Mouse (Mus musculus) hindbrain, embryonic 10.5 days (tissue): ENCODE results near the gene Htra3. TPM values are rescaled to one million over a fixed set of nuclear protein-coding genes. Genes with fewer than 3 reads are reported as not detected.
A peak's percentile ranks its signal among the peaks of the same experiment; 100 is the strongest.

Experiments
- DNase-seq: peaks from one replicate; pipeline ENCODE4 v3.0.0-alpha.2; 2017; ENCODE audit warnings: low spot score
- H3K27ac ChIP-seq: fragments of 300-500 bp; sonication (generic); 2 replicates; pipeline ENCODE4 v1.5.1; 2016; ENCODE audit warnings: mild to moderate bottlenecking, moderate library complexity
- H3K27me3 ChIP-seq: fragments of 300-500 bp; sonication (generic); 2 replicates; pipeline ENCODE4 v1.6.1; 2016; ENCODE audit warnings: mild to moderate bottlenecking; ENCODE audit not compliant: poor library complexity, insufficient read depth, severe bottlenecking
- H3K36me3 ChIP-seq: fragments of 300-500 bp; sonication (generic); 2 replicates; pipeline ENCODE4 v1.6.1; 2016; ENCODE audit warnings: mild to moderate bottlenecking, moderate library complexity
- H3K4me1 ChIP-seq: fragments of 300-500 bp; sonication (generic); replicated peaks from 2 replicates; pipeline ENCODE4 v1.6.1; 2016; ENCODE audit warnings: mild to moderate bottlenecking
- H3K4me3 ChIP-seq: fragments of 300-500 bp; sonication (generic); 2 replicates; pipeline ENCODE4 v1.5.1; 2016; ENCODE audit warnings: mild to moderate bottlenecking, moderate library complexity
- H3K9me3 ChIP-seq: fragments of 300-500 bp; sonication (generic); 2 replicates; pipeline ENCODE4 v1.6.1; 2016; ENCODE audit warnings: mild to moderate bottlenecking, moderate library complexity
- WGBS: fragments of 180-500 bp; shearing (Covaris S2); methylation state at CpG from one replicate; pipeline ENCODE4 v1.1.7; 2016; 5-methylcytosine and 5-hydroxymethylcytosine counted together
- polyA plus RNA-seq: library from polyadenylated mRNA; unstranded; fragments of >200 nt; fragmentation: Nextera tagmentation; extraction: Ambion mirVana; gene quantifications from 2 replicates; pipeline ENCODE4 v1.2.1, GENCODE M21; 2016

Gene Htra3
- polyA plus RNA-seq, 1 experiment from 2014 or later = 8.9 TPM

DNA sequence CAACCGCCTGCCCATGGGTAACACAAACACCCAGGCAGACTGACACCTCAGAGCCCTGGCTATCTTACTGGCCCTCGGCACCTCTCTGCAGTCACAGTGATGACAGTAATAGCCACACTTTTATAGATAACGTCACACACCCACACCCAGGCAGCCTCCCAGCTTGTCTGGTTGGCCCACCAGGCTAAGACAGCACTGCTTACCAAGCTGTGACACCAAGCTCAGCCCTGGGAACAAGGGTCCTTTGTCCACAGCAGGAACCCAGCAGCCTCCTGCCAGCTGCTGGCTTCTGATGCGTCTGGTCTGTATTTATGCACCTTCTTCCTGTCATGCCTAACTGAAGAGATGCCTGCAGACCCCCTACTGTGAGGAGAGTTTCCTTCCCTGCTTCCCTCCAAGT is 58.5 kb downstream of the Htra3 start:
- WGBS = 37% methylated on average over 4 of the region's 4 CpGs
- DNase-seq = peak; percentile 34
- Histone ChIP-seq H3K36me3 (no peaks in the 10 kb centered on the region), H3K27ac (peak overlapping the region; percentile 42), H3K9me3 (no peaks in the 10 kb centered on the region), H3K4me3 (no peak overlapping the region), H3K4me1 (peaks cover 41% of the 10 kb centered on the region), H3K27me3 (no peaks in the 10 kb centered on the region)

DNA sequence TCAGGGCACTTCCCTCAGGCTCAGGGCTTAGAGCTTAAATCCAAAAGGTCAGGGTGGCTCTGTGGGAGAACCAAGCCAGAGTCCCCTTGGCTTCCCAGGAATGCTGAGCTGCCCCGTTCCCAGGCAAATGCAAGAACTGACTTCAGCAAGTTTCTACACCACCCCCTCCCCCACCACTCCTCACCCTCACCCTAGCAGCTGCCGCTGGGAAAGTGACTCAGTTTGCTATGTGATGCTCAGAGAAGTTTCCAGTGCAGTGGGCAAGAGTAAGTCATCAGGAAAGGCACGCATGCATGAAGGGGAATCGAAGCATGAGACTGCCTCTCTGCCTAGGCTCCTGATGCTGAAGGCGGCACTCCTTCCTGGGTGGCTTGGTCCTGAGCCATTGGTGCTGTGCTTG is 62.6 kb downstream of the Htra3 start:
- DNase-seq = peak; percentile 19
- WGBS = 48% methylated on average over 5 of the region's 5 CpGs
- Histone ChIP-seq H3K4me1 (peaks cover 41% of the 10 kb centered on the region), H3K4me3 (no peak overlapping the region), H3K27me3 (no peaks in the 10 kb centered on the region), H3K27ac (peak overlapping the region; percentile 31; the same call in 1 of the 2 replicates), H3K36me3 (0 out of 2 replicates have a peak, but pooled peaks cover 2% of the 10 kb centered on the region), H3K9me3 (no peaks in the 10 kb centered on the region)

DNA sequence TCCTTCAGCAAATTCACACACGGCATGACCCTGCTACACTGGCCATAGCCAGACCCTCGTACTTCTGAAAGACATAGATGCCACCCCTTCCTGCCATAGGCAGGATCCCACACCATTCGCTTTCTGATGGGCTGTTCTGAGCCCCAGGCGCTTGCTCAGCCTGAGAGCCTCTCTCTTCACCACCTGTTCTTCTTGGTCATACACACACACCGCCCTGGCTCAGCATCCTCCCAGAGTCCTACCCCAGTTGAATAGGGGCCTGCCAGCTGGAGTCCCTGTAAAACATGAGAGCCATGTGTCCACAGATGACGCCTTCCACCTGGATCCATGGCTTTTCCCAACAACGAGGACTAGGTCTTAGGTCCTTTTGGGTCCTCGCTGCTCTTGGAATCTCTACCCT is 66.9 kb downstream of the Htra3 start:
- 92% methylated on average over 8 of the region's 8 CpGs for WGBS
- Histone ChIP-seq H3K9me3 (no peaks in the 10 kb centered on the region), H3K27me3 (no peaks in the 10 kb centered on the region), H3K4me1 (peaks cover 48% of the 10 kb centered on the region), H3K36me3 (0 out of 2 replicates have a peak, but pooled peaks cover 4% of the 10 kb centered on the region), H3K27ac (no peak overlapping the region), H3K4me3 (no peak overlapping the region)
- no peak for DNase-seq

DNA sequence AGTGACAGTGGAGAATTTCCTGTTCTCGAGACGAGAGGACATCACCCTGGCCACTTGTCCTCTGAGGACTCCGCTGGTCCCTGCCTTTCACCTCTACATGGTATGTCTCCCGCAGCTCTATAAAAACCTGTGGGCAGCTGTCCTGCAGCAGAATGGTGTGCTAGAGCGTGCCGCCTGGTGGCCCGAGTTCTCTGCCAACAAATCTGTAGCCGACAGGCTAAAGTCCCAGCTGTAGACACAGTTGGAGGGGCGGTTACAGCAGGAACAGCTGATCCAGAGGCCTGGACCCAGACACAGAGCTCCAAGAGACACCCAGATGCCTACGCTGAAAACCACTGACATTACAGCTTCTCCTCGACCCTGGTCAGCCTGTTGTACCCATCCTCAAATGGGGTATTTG is 67.7 kb downstream of the Htra3 start:
- DNase-seq = no peak
- H3K4me3 ChIP-seq = no peak overlapping the region
- 0 out of 2 replicates have a peak, but pooled peaks cover 4% of the 10 kb centered on the region for H3K36me3 ChIP-seq
- no peaks in the 10 kb centered on the region for H3K27me3 ChIP-seq
- H3K27ac ChIP-seq = 0 out of 2 replicates have a peak overlapping the region, but pooled peaks have one; percentile 9
- H3K9me3 ChIP-seq = no peaks in the 10 kb centered on the region
- 86% methylated on average over 11 of the region's 11 CpGs for WGBS
- peaks cover 46% of the 10 kb centered on the region for H3K4me1 ChIP-seq

DNA sequence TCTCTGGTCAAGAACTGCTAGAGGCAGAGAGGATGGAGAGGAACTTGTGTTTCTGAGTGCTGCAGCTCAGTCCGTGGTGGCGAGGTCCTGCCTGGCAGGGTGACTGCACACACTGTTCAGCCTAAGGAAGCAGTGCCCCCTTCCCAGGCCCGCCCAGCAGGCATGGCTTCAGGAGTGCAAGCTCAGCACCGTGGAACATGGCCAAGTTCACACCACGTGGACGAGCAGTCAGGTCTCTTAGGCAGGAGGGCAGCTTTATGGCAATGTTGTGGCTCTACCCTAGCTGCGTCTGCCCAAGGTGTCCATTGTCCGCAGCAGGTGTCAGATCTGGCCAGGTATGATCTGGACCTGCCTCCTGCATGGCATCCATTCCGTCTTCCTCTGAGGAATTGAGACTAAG is 68.4 kb downstream of the Htra3 start:
- Histone ChIP-seq H3K36me3 (0 out of 2 replicates have a peak, but pooled peaks cover 4% of the 10 kb centered on the region), H3K4me1 (peaks cover 39% of the 10 kb centered on the region), H3K27ac (0 out of 2 replicates have a peak overlapping the region, but pooled peaks have one; percentile 81), H3K9me3 (no peaks in the 10 kb centered on the region), H3K27me3 (no peaks in the 10 kb centered on the region), H3K4me3 (no peak overlapping the region)
- no peak for DNase-seq
- WGBS = 87% methylated on average over 9 of the region's 9 CpGs

DNA sequence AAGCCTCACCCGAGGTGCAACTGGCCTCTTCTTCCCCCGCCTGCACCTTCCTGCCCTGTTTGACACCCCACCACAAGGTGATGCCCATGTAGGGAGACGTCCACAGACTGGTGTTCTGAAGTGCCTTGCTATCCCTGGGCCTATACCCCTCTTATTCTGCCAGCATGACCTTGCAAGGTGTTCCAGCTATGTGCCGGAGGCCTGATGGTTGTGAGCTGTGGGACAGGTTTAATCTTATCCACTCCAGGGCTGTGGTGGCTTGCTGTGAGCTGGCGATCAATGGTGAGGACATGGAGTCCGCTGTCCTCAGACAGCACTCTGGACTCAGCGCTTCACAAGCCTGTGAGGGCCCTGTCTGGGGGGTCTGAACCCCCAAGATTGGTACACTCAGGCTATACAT is 69.2 kb downstream of the Htra3 start:
- Histone ChIP-seq H3K4me3 (no peak overlapping the region), H3K36me3 (0 out of 2 replicates have a peak, but pooled peaks cover 4% of the 10 kb centered on the region), H3K27me3 (no peaks in the 10 kb centered on the region), H3K9me3 (no peaks in the 10 kb centered on the region), H3K4me1 (peaks cover 38% of the 10 kb centered on the region), H3K27ac (peak overlapping the region; percentile 81)
- DNase-seq = no peak
- 95% methylated on average over 7 of the region's 7 CpGs for WGBS

DNA sequence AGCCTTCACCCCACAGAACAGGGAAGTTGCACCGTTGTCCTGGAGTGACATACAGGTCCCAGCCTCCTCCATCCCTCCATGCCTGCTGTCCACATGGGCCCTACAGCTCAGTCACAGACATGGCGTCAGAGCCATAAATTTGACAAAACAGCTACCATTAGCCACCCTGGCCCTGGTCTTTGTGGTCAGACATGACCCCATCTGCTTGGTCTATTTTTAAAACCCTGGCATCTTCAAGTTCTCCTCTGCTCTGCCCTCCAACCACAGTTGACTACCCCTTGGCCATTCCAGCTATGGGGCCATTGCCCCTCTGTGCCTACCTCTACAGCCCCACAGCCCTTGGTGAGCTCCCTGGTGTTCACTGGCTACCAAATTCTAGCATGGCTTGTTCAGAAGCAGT is 69.6 kb downstream of the Htra3 start:
- Histone ChIP-seq H3K4me1 (peaks cover 38% of the 10 kb centered on the region), H3K9me3 (no peaks in the 10 kb centered on the region), H3K4me3 (0 out of 2 replicates have a peak overlapping the region, but pooled peaks have one; percentile 27), H3K27me3 (no peaks in the 10 kb centered on the region), H3K27ac (peak overlapping the region; percentile 81), H3K36me3 (0 out of 2 replicates have a peak, but pooled peaks cover 4% of the 10 kb centered on the region)
- no peak for DNase-seq
- 67% methylated on average over 2 of the region's 2 CpGs for WGBS

DNA sequence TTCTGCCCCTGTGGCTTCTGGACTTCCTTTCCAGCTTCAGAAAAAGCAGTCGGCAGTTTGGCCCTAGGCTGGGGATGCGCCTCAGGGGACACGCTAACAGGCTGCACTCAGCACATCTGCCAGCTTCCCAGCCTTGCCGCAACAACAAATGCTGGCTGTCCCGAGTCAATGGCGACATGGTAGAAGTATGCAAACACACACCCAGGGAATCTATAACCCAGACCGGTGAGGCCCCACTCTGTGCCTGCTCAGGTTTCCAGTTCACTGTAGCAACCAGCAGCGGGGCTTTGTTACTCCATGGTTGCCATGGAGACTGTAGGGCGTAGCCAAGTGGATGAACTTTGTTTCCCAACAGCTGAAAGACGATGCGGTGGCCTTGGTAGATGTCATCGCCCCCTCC is 70.2 kb downstream of the Htra3 start:
- Histone ChIP-seq H3K36me3 (0 out of 2 replicates have a peak, but pooled peaks cover 4% of the 10 kb centered on the region), H3K27ac (peak overlapping the region; percentile 81), H3K9me3 (no peaks in the 10 kb centered on the region), H3K27me3 (no peaks in the 10 kb centered on the region), H3K4me1 (peaks cover 38% of the 10 kb centered on the region), H3K4me3 (peak overlapping the region; percentile 27)
- DNase-seq = peak; percentile 85
- 5% methylated on average over 12 of the region's 12 CpGs for WGBS

DNA sequence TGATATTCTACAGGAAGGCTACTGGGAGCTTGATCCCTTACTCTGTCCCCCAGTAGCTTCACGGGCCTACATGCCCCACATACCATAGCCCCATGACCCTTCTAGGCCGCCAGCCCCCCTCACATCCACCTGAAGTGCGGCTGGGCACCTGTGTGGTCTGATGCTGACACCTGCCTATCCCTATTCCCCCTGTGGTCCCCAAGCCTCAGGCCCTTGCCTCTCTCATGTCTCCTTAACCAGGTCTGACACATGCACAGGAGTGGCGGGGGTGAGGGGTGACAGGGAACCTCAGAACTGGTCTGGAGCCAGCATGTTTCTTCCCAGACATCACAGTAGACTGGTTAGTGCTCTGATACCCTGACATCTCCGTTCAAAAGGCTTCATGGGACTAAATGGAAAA is 71.0 kb downstream of the Htra3 start:
- Histone ChIP-seq H3K4me1 (peaks cover 38% of the 10 kb centered on the region), H3K4me3 (no peak overlapping the region), H3K9me3 (no peaks in the 10 kb centered on the region), H3K36me3 (0 out of 2 replicates have a peak, but pooled peaks cover 4% of the 10 kb centered on the region), H3K27me3 (no peaks in the 10 kb centered on the region), H3K27ac (peak overlapping the region; percentile 81)
- no peak for DNase-seq
- 80% methylated on average over 5 of the region's 5 CpGs for WGBS

DNA sequence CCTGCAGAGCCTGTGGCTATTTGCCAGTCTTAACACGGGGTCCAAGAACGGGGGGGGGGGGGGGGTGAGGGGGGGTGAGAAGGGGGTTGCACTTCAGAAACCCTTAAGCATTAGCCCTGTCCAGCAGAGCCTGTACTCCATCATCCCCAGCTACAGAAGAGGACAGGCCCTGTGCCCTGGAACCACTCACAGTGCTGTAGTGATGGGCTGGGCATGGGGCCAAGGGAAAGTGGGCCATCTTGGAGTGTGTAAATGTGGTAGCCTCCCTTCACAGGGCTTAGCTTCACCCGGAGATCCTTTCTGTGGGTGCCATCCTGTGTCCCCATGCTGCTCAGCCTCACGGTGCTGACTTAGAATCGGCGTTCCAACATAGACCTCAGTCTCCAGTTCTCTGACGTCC is 71.8 kb downstream of the Htra3 start:
- no peak for DNase-seq
- Histone ChIP-seq H3K36me3 (peaks cover 10% of the 10 kb centered on the region), H3K9me3 (no peaks in the 10 kb centered on the region), H3K4me1 (peaks cover 38% of the 10 kb centered on the region), H3K27ac (peak overlapping the region; percentile 81; the same call in 1 of the 2 replicates), H3K4me3 (no peak overlapping the region), H3K27me3 (no peaks in the 10 kb centered on the region)
- 71% methylated on average over 7 of the region's 7 CpGs for WGBS

DNA sequence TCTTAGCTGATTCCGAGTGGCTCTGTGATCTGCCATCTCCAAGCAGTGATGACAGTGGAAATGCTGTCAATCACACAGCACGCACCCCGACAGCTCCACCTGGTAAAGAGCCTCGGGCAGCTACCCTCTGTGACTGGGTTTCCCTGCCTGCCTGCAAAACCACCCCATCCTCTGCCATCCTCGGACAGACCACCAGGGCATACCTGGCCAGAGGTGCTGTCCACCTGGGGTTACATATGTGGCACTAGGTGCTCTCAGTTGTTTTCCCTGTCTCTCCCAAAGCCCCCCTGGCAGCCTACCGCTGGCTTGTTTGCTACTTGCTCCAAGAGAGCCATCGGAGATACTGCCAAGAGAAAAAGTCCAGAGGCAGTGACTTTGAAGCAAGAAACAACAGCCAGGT is 72.8 kb downstream of the Htra3 start:
- 84% methylated on average over 7 of the region's 7 CpGs for WGBS
- DNase-seq = no peak
- Histone ChIP-seq H3K4me3 (no peak overlapping the region), H3K27me3 (no peaks in the 10 kb centered on the region), H3K36me3 (peaks cover 17% of the 10 kb centered on the region), H3K27ac (no peak overlapping the region), H3K4me1 (peaks cover 38% of the 10 kb centered on the region), H3K9me3 (no peaks in the 10 kb centered on the region)

DNA sequence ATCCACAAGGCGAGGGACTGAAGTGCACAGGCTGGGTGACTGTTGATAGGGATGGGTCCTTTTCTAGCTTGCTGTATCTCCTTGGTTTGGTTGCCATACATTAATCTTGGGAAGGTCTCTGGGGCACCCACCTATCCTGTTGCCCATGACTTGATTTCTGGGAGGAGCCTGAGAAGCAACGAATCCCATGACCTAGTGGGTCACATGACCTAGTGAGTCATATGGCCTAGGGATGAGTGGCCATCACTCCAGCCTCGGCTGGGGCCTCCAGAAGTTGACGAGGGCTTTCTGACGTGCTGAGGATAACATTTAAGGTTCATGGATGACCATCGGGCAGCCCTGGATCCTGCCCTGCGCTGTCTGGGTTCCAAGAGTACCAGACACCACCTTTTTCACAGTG is 74.2 kb downstream of the Htra3 start:
- Histone ChIP-seq H3K4me3 (no peak overlapping the region), H3K9me3 (no peaks in the 10 kb centered on the region), H3K27ac (no peak overlapping the region), H3K4me1 (peaks cover 33% of the 10 kb centered on the region), H3K27me3 (no peaks in the 10 kb centered on the region), H3K36me3 (peaks cover 30% of the 10 kb centered on the region)
- 84% methylated on average over 7 of the region's 7 CpGs for WGBS
- DNase-seq = no peak
